Mouse (Mus musculus) midbrain, embryonic 15.5 days (tissue): ENCODE measurements around the gene Tbx21. TPM values are rescaled to one million over a fixed set of nuclear protein-coding genes. Genes with fewer than 3 reads are reported as not detected.

Source experiments
- ATAC-seq: fragments of 200-750 bp; cut with Nextera tagmentation; replicated peaks from 2 replicates; pipeline ENCODE4 v1.8.0; 2017; ENCODE audit warnings: moderate TSS enrichment
- H3K27ac ChIP-seq: fragments of 300-500 bp; sonication (generic); 2 replicates; pipeline ENCODE4 v1.5.1; 2015; ENCODE audit warnings: mild to moderate bottlenecking, inconsistent platforms
- H3K27me3 ChIP-seq: fragments of 300-500 bp; sonication (generic); replicated peaks from 2 replicates; pipeline ENCODE4 v1.6.1; 2015; ENCODE audit warnings: inconsistent platforms
- H3K36me3 ChIP-seq: fragments of 300-500 bp; sonication (generic); replicated peaks from 2 replicates; pipeline ENCODE4 v1.6.1; 2015; ENCODE audit warnings: inconsistent platforms
- H3K4me1 ChIP-seq: fragments of 300-500 bp; sonication (generic); 2 replicates; pipeline ENCODE4 v1.6.1; 2015; ENCODE audit warnings: inconsistent platforms
- H3K4me2 ChIP-seq: fragments of 300-500 bp; sonication (generic); 2 replicates; pipeline ENCODE4 v1.6.1; 2015; ENCODE audit warnings: inconsistent platforms, mild to moderate bottlenecking, moderate library complexity
- H3K4me3 ChIP-seq: fragments of 300-500 bp; sonication (generic); 2 replicates; pipeline ENCODE4 v1.5.1; 2015; ENCODE audit warnings: mild to moderate bottlenecking, inconsistent platforms
- H3K9ac ChIP-seq: fragments of 300-500 bp; sonication (generic); 2 replicates; pipeline ENCODE4 v1.6.1; 2015; ENCODE audit warnings: mild to moderate bottlenecking, inconsistent platforms
- H3K9me3 ChIP-seq: fragments of 300-500 bp; sonication (generic); 2 replicates; pipeline ENCODE4 v1.6.1; 2016; ENCODE audit warnings: inconsistent platforms
- WGBS: fragments of 180-500 bp; shearing (Covaris S2); methylation state at CpG from one replicate; pipeline ENCODE4 v1.1.7; 2015; ENCODE audit warnings: mixed read lengths; 5-methylcytosine and 5-hydroxymethylcytosine counted together
- polyA plus RNA-seq: library from polyadenylated mRNA; unstranded; fragments of >200 nt; fragmentation: Nextera tagmentation; extraction: Ambion mirVana; gene quantifications from 2 replicates; pipeline ENCODE4 v1.2.1, GENCODE M21; 2015

The Tbx21 gene
- polyA plus RNA-seq, 1 experiment from 2014 or later: 0.19 TPM

DNA sequence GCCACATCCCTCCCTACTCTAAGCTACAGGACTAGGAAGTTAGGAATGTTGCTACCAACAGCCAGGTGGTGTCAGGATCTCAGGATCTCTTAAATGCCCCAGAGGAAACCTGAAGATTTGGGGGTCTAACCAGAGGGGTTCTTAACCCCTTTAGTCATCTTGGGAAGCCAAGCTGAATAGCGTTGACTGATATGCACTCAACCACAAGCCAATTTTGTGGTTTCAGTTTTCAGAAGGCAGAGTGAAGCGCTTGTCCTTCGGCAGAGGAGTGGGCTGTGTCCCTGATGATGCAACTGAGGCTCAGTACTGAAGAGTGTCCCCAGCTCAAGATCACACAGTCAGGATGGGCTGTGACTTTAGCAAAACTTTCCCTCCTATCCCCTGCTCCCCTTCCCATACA, 13.8 kb upstream of the Tbx21 start:
- Histone ChIP-seq H3K36me3 (no peaks in the 10 kb centered on the region), H3K4me1 (peaks cover 18% of the 10 kb centered on the region), H3K4me2 (no peak overlapping the region), H3K9me3 (no peaks in the 10 kb centered on the region), H3K27me3 (peaks cover 15% of the 10 kb centered on the region; the same call in 1 of the 2 replicates), H3K4me3 (no peak overlapping the region), H3K9ac (no peak overlapping the region), H3K27ac (no peak overlapping the region)
- ATAC-seq: no peak
- 81% methylated on average over 3 of the region's 3 CpGs for WGBS

DNA sequence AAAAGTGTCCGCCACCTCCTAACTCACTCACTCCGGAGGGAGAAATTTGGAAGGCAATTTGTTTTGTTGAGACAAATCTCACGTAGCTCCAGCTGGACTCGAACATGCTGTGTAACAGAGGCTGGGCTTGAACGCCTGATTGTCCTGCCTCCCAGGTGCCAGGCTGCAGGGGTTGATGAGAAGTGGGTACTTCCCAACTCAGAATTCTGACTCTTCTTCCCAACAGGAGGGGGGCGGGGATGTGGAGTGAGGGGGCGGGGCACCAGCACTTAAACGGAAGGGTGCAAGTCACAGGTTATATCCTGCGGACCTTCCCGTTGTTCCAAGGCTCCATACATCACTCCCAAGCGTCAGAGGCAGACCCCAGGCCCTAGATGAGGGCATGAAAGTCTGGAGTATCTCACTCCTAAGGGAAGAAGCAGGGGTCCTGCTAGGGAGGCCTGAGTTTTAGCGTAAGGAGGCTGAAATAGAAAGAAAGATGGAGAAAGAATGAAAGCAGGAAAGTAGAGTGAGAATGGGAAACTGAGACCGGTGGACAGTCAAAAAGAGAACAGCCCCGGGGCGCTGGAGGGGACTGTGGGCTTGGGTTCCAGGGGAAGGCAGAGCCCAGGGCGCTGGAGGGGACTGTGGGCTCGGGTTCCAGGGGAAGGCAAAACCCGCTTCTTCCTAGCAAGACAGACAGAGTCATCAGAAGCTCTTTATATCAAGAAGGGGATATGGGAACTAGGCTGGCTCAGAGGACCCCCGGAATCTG, 12.5 kb upstream of the Tbx21 start:
- peak overlapping the region; percentile 53 for H3K9ac ChIP-seq
- peaks cover 15% of the 10 kb centered on the region; the same call in 1 of the 2 replicates for H3K27me3 ChIP-seq
- peaks cover 18% of the 10 kb centered on the region for H3K4me1 ChIP-seq
- WGBS: 16% methylated on average over 19 of the region's 19 CpGs
- H3K4me2 ChIP-seq: peak overlapping the region; percentile 83
- no peaks in the 10 kb centered on the region for H3K36me3 ChIP-seq
- H3K9me3 ChIP-seq: no peaks in the 10 kb centered on the region
- H3K4me3 ChIP-seq: peak overlapping the region; percentile 45
- H3K27ac ChIP-seq: no peak overlapping the region
- ATAC-seq: no peak

DNA sequence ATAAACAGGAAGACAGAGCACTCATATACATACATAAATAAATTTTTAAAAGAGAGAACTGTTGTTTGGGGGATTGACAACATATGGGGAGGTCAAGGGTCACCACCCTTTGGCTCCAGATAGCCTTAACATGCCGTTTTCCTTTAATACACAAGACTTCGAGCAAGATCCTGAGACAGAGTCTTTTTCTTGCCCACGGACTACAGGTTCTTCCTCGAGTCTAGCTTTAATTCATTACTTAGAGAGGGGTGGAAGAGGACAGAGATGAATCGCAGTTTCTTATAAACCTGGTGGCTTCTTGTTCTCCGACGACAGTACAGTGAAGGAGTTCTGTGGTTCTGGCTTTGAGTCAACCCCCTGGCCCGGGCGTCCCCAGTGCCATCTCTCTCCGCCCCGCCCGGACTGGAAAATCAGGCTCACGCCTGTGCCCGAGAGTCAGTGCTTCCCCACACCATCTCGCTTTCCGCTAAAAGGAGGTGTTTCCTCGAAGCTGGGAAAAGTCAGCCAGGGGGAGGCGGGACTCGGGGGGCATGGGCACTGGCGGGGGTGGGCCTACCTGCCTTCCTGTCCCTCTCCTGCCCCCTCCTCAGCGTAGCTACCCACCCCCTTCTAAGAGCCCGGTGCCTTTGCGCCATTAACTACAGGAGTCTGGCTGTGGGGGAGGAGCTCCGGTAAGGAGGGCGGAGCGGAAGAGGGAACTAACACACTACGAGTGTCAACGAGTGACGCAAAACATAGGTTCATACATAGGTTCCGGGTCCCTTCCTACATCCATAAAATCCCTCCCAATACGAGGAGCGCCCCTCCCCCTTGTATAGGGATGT, 11.7 kb upstream of the Tbx21 start:
- Histone ChIP-seq H3K4me3 (peak overlapping the region; percentile 45), H3K4me2 (peak overlapping the region; percentile 83), H3K27ac (no peak overlapping the region), H3K36me3 (no peaks in the 10 kb centered on the region), H3K9me3 (no peaks in the 10 kb centered on the region), H3K4me1 (peaks cover 18% of the 10 kb centered on the region), H3K27me3 (peaks cover 15% of the 10 kb centered on the region; the same call in 1 of the 2 replicates), H3K9ac (peak overlapping the region; percentile 53)
- WGBS: 3% methylated on average over 32 of the region's 32 CpGs
- peak; percentile 58; the same call in 1 of the 2 replicates for ATAC-seq

DNA sequence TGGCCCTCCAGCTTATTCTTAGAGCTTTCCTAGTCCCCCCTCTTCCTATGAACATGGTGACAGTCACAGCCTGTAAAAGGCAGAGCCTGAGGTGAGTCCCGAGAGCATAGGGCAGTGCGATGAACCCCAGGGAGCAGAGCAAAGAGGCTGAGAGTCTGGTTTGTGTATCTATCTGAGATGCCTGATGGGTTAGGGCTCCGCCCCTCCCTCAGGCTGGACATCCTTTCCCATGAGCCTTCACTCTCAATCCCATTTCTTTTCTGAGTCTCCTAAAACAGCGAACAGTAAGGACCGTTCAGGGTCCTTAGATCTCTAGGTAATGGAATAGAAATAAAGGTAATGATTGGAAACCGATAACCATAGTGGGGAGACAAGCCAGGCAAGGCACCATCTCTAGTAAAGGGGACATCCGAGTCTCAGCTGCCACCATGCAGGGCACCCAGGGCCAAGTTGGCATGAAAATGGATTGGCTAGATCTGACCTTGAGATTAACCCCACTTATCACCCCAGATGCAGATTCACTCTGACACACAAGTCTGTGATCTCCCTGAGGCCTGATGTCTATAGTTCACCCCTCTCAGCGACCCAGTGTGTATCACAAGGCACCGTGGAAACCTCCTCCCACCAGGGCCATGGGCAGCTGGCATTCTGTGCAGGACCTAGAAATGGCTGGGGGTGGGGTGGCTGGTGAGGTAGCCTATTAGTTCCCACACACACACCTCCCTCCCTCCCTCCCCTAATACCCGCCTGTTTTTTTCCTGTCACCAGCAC, 9.3 kb upstream of the Tbx21 start:
- no peak overlapping the region for H3K27ac ChIP-seq
- peaks cover 18% of the 10 kb centered on the region for H3K4me1 ChIP-seq
- H3K36me3 ChIP-seq: no peaks in the 10 kb centered on the region
- no peaks in the 10 kb centered on the region for H3K9me3 ChIP-seq
- no peak for ATAC-seq
- H3K4me3 ChIP-seq: no peak overlapping the region
- H3K9ac ChIP-seq: no peak overlapping the region
- WGBS: 55% methylated on average over 9 of the region's 10 CpGs
- no peak overlapping the region for H3K4me2 ChIP-seq
- H3K27me3 ChIP-seq: peaks cover 11% of the 10 kb centered on the region; the same call in 1 of the 2 replicates

GRCm38 (mm10) chr11:97123282-97123890, 8.3 kb upstream of the Tbx21 start:
- Histone ChIP-seq H3K4me3 (no peak overlapping the region), H3K4me2 (no peak overlapping the region), H3K36me3 (no peaks in the 10 kb centered on the region), H3K4me1 (peaks cover 18% of the 10 kb centered on the region), H3K27ac (no peak overlapping the region), H3K9me3 (no peaks in the 10 kb centered on the region), H3K9ac (no peak overlapping the region), H3K27me3 (peaks cover 12% of the 10 kb centered on the region; the same call in 1 of the 2 replicates)
- no peak for ATAC-seq
- WGBS: 15% methylated on average over 11 of the region's 11 CpGs

DNA sequence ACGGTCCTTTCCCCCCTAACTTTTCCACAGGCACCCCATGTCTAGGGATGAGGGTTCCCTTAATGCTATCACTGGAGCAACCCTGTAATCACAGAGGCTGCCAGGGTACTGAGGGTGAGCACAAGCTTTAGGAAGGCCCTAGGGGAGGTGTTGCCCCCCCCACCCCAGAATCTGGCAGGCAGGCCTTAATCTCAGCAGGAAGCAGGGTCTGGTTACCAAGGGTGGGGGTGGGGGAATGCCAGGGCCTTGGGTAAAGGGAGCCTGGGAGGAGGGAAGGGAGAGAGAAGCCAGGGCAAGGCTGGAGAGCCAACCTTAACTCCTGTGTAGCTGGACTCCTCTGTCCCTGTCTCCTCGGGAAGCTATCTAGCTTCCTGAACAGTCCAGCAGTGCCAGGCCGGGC, 5.5 kb upstream of the Tbx21 start:
- peaks cover 21% of the 10 kb centered on the region for H3K27me3 ChIP-seq
- peaks cover 7% of the 10 kb centered on the region; the same call in 1 of the 2 replicates for H3K4me1 ChIP-seq
- no peaks in the 10 kb centered on the region for H3K9me3 ChIP-seq
- no peak overlapping the region for H3K4me3 ChIP-seq
- no peak overlapping the region for H3K4me2 ChIP-seq
- no peak overlapping the region for H3K27ac ChIP-seq
- 71% methylated on average over 3 of the region's 3 CpGs for WGBS
- H3K9ac ChIP-seq: no peak overlapping the region
- no peaks in the 10 kb centered on the region for H3K36me3 ChIP-seq
- no peak for ATAC-seq

GRCm38 (mm10) chr11:97120221-97120620, 5.1 kb upstream of the Tbx21 start:
- no peaks in the 10 kb centered on the region for H3K9me3 ChIP-seq
- no peak overlapping the region for H3K4me3 ChIP-seq
- H3K9ac ChIP-seq: no peak overlapping the region
- H3K27me3 ChIP-seq: peaks cover 25% of the 10 kb centered on the region
- H3K36me3 ChIP-seq: no peaks in the 10 kb centered on the region
- H3K4me1 ChIP-seq: peaks cover 12% of the 10 kb centered on the region
- ATAC-seq: no peak
- H3K4me2 ChIP-seq: no peak overlapping the region
- H3K27ac ChIP-seq: no peak overlapping the region
- WGBS: 55% methylated on average over 10 of the region's 10 CpGs

DNA sequence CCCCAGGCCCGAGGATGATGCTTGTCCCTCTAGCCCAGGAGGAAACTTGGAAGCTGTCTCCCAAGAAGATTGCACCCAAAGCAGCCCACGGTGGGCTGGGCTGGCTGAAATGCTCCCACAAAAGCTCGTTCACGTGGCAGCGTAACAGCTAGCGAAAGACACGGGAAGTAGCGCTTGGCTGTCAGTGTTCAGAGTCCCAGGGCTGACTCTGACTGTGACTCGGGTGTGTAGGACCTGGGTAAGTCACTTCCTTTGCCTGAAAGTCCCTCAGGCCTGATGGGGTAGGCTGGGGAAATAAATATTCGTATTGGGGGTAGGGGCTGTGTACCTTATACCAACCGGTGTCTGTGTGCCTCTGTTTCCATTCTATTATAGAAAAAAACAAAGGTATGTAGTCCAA, 666 bp upstream of the Tbx21 start:
- no peak overlapping the region for H3K27ac ChIP-seq
- peaks cover 19% of the 10 kb centered on the region for H3K4me1 ChIP-seq
- peak overlapping the region; percentile 65; the same call in 1 of the 2 replicates for H3K4me2 ChIP-seq
- H3K4me3 ChIP-seq: no peak overlapping the region
- no peak for ATAC-seq
- 8% methylated on average over 11 of the region's 11 CpGs for WGBS
- no peaks in the 10 kb centered on the region for H3K36me3 ChIP-seq
- H3K9ac ChIP-seq: no peak overlapping the region
- no peaks in the 10 kb centered on the region for H3K9me3 ChIP-seq
- peaks cover 52% of the 10 kb centered on the region for H3K27me3 ChIP-seq

DNA sequence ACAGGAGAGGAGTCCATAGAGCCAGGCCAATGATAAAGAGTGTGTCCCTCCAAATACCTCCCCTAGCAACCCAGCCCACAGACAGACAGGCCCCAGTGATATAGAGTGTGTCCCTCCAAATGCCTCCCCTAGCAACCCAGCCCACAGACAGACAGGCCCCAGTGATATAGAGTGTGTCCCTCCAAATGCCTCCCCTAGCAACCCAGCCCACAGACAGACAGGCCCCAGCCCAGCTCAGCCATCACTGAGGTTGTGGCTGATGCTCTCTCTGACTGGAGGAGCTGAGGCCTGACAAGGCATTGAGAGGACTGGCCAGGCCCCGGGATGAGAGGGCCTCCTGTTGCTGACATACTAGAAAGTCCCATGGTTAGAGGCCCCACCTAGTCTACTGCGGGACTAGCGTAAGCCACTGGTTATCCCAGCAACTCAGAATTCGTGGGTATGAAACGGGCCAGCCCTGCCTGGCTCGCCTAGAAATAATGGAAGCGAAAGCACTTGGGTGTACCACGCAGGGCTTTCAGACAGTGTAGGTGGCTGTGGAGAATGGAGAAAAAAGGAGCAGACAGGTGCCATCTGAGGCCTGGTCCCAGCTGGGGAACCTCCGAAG, 2.5 kb downstream of the Tbx21 start:
- H3K36me3 ChIP-seq: no peaks in the 10 kb centered on the region
- 82% methylated on average over 9 of the region's 9 CpGs for WGBS
- H3K27me3 ChIP-seq: peaks cover 43% of the 10 kb centered on the region
- no peak overlapping the region for H3K4me3 ChIP-seq
- no peak overlapping the region for H3K27ac ChIP-seq
- no peak overlapping the region for H3K4me2 ChIP-seq
- H3K4me1 ChIP-seq: peaks cover 19% of the 10 kb centered on the region
- H3K9ac ChIP-seq: no peak overlapping the region
- ATAC-seq: no peak
- no peaks in the 10 kb centered on the region for H3K9me3 ChIP-seq

DNA sequence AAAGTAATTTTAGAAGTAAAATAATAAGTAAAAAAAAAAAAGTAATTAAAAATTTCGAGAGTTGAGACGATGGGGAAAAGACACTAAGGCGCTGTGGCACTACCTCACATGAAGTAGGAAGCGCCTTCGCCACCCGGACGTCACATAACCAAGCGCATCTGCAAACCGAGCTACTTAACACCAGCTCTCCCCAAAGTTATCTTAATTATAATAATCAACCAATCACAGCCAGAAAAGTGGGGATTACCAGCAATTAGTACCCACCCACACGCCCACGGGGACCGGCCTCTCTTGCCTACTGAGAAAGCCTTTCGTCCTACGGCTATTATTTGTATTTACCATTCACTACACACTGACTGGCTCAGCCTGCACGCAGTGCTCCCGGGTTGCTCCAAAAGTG, 6.2 kb downstream of the Tbx21 start:
- H3K9ac ChIP-seq: no peak overlapping the region
- WGBS: 76% methylated on average over 16 of the region's 16 CpGs
- no peak overlapping the region for H3K4me3 ChIP-seq
- H3K27ac ChIP-seq: no peak overlapping the region
- no peaks in the 10 kb centered on the region for H3K36me3 ChIP-seq
- no peak for ATAC-seq
- no peak overlapping the region for H3K4me2 ChIP-seq
- H3K27me3 ChIP-seq: peaks cover 14% of the 10 kb centered on the region
- no peaks in the 10 kb centered on the region for H3K9me3 ChIP-seq
- 0 out of 2 replicates have a peak, but pooled peaks cover under 1% of the 10 kb centered on the region for H3K4me1 ChIP-seq

GRCm38 (mm10) chr11:97104091-97104483, 11.0 kb downstream of the Tbx21 start:
- peaks cover 7% of the 10 kb centered on the region for H3K27me3 ChIP-seq
- WGBS: 93% methylated on average over 9 of the region's 9 CpGs
- no peak overlapping the region for H3K27ac ChIP-seq
- H3K4me1 ChIP-seq: no peaks in the 10 kb centered on the region
- no peaks in the 10 kb centered on the region for H3K9me3 ChIP-seq
- no peaks in the 10 kb centered on the region for H3K36me3 ChIP-seq
- no peak overlapping the region for H3K9ac ChIP-seq
- no peak for ATAC-seq
- H3K4me2 ChIP-seq: no peak overlapping the region
- no peak overlapping the region for H3K4me3 ChIP-seq
